Mouse (Mus musculus) CH12.LX (cell line): ENCODE measurements at regions not wholly inside any gene's neighbourhood (a gene's known extent, or its start where the extent isn't known, plus 50 kb on each side); places are given as distances from the start of the nearest gene placed in this dataset.

Experiments used
- DNase-seq: peaks from one replicate; pipeline ENCODE4 v3.0.0-alpha.2; 2013; ENCODE audit errors: extremely low read depth
- H3K27ac ChIP-seq: 2 replicates; pipeline ENCODE4 v1.5.1; 2012; ENCODE audit warnings: low read depth, mild to moderate bottlenecking, control low read depth, moderate library complexity; ENCODE audit not compliant: insufficient read depth
- H3K27me3 ChIP-seq: replicated peaks from 2 replicates; pipeline ENCODE3; 2012; ENCODE audit warnings: inconsistent platforms
- H3K36me3 ChIP-seq, 2 experiments: replicated peaks in 1 of 2; 2 replicates each; pipeline versions ENCODE3 to v1.6.1; 2012; ENCODE audit warnings: inconsistent platforms in 1 of 2, low read length in 1 of 2, mild to moderate bottlenecking in 1 of 2, mixed read lengths in 1 of 2, moderate library complexity in 1 of 2; ENCODE audit not compliant: control insufficient read depth in 1 of 2, insufficient read depth in 1 of 2
- H3K4me1 ChIP-seq, 2 experiments: 2 replicates each; pipeline ENCODE4 v1.6.1; 2012; ENCODE audit warnings: inconsistent platforms in 1 of 2, moderate library complexity in 1 of 2; ENCODE audit not compliant: insufficient read depth in 2 of 2, control insufficient read depth in 1 of 2
- H3K4me2 ChIP-seq: 2 replicates; pipeline ENCODE4 v1.6.1; 2012; ENCODE audit warnings: low read depth, mild to moderate bottlenecking, control low read depth; ENCODE audit not compliant: poor library complexity, insufficient read depth, severe bottlenecking
- H3K4me3 ChIP-seq, 3 experiments: fragments of 150-350 bp in 1 of 3; sonication (generic) in 1 of 3; replicated peaks in 1 of 3; 2 replicates each; pipeline versions ENCODE3 to v1.5.1; 2011 to 2012; ENCODE audit warnings: low read depth in 2 of 3, low read length in 2 of 3, mild to moderate bottlenecking in 2 of 3, moderate library complexity in 2 of 3, control low read depth in 1 of 3, improper control_type of control experiment in 1 of 3, inconsistent platforms in 1 of 3, mixed read lengths in 1 of 3; ENCODE audit not compliant: poor library complexity in 1 of 3
- H3K79me2 ChIP-seq: replicated peaks from 2 replicates; pipeline ENCODE4 v1.6.1; 2012; ENCODE audit warnings: mild to moderate bottlenecking, moderate library complexity; ENCODE audit not compliant: control insufficient read depth, poor library complexity, insufficient read depth, severe bottlenecking; ENCODE audit errors: extremely low read depth
- H3K9ac ChIP-seq: 2 replicates; pipeline ENCODE4 v1.6.1; 2012; ENCODE audit warnings: low read depth, mild to moderate bottlenecking, control low read depth, moderate library complexity; ENCODE audit not compliant: insufficient read depth
- H3K9me3 ChIP-seq: replicated peaks from 2 replicates; pipeline ENCODE3; 2012; ENCODE audit warnings: low read length, inconsistent platforms, mixed read lengths
- BHLHE40 ChIP-seq: IDR thresholded peaks from 2 replicates; pipeline ENCODE4 v1.6.1; 2011; ENCODE audit warnings: mild to moderate bottlenecking, low read depth, low read length, improper control_type of control experiment
- CTCF ChIP-seq, 2 experiments: IDR thresholded peaks in 1 of 2; conservative IDR thresholded peaks in 1 of 2; 2 replicates each; pipeline ENCODE4 v1.5.1; 2011 to 2012; ENCODE audit warnings: low read depth in 2 of 2, low read length in 2 of 2, improper control_type of control experiment in 1 of 2, inconsistent platforms in 1 of 2, mild to moderate bottlenecking in 1 of 2, moderate library complexity in 1 of 2
- E2F4 ChIP-seq: IDR thresholded peaks from 2 replicates; pipeline ENCODE4 v1.6.1; 2011; ENCODE audit warnings: low read depth, low read length, improper control_type of control experiment; ENCODE audit not compliant: insufficient replicate concordance
- ELF1 ChIP-seq: IDR thresholded peaks from 2 replicates; pipeline ENCODE4 v1.6.1; 2014; ENCODE audit warnings: low read depth, mild to moderate bottlenecking, inconsistent platforms, low read length, improper control_type of control experiment
- EP300 ChIP-seq: IDR thresholded peaks from 2 replicates; pipeline ENCODE4 v1.6.1; 2011; ENCODE audit warnings: low read length, improper control_type of control experiment
- GABPA ChIP-seq: IDR thresholded peaks from 2 replicates; pipeline ENCODE4 v1.6.1; 2012; ENCODE audit warnings: low read depth, low read length, improper control_type of control experiment, inconsistent platforms; ENCODE audit not compliant: insufficient replicate concordance
- JUN ChIP-seq: IDR thresholded peaks from 2 replicates; pipeline ENCODE4 v1.6.1; 2011; ENCODE audit warnings: low read depth, mild to moderate bottlenecking, low read length, improper control_type of control experiment, moderate library complexity; ENCODE audit not compliant: insufficient read depth
- JUND ChIP-seq: conservative IDR thresholded peaks from 2 replicates; pipeline ENCODE4 v1.6.1; 2011; ENCODE audit warnings: low read depth, low read length, improper control_type of control experiment
- KAT2A ChIP-seq: IDR thresholded peaks from 2 replicates; pipeline ENCODE4 v1.6.1; 2012; ENCODE audit warnings: low read length, improper control_type of control experiment, inconsistent platforms; ENCODE audit not compliant: insufficient replicate concordance
- MAFK ChIP-seq: IDR thresholded peaks from 2 replicates; pipeline ENCODE4 v1.6.1; 2011; ENCODE audit warnings: low read length, improper control_type of control experiment; ENCODE audit not compliant: insufficient replicate concordance
- MAZ ChIP-seq: IDR thresholded peaks from 2 replicates; pipeline ENCODE4 v1.6.1; 2012; ENCODE audit warnings: low read depth, mild to moderate bottlenecking, inconsistent platforms, low read length, improper control_type of control experiment, moderate library complexity
- MEF2A ChIP-seq: IDR thresholded peaks from 2 replicates; pipeline ENCODE4 v1.6.1; 2014; ENCODE audit warnings: low read depth, mild to moderate bottlenecking, inconsistent platforms, low read length, improper control_type of control experiment, borderline replicate concordance
- MXI1 ChIP-seq: IDR thresholded peaks from 2 replicates; pipeline ENCODE4 v1.6.1; 2011; ENCODE audit warnings: mild to moderate bottlenecking, low read depth, low read length, improper control_type of control experiment
- NELFE ChIP-seq: IDR thresholded peaks from 2 replicates; pipeline ENCODE4 v1.6.1; 2011; ENCODE audit warnings: low read depth, low read length, improper control_type of control experiment
- NRF1 ChIP-seq: IDR thresholded peaks from 2 replicates; pipeline ENCODE4 v1.6.1; 2014; ENCODE audit warnings: low read depth, mild to moderate bottlenecking, inconsistent platforms, low read length, improper control_type of control experiment, moderate library complexity
- PAX5 ChIP-seq: IDR thresholded peaks from 2 replicates; pipeline ENCODE4 v1.6.1; 2012; ENCODE audit warnings: low read length, inconsistent platforms, mixed read lengths
- POLR2A ChIP-seq: IDR thresholded peaks from 2 replicates; pipeline ENCODE4 v1.6.1; 2011; ENCODE audit warnings: low read depth, mild to moderate bottlenecking, improper control_type of control experiment, low read length
- POLR2AphosphoS2 ChIP-seq: IDR thresholded peaks from 2 replicates; pipeline ENCODE4 v1.6.1; 2011; ENCODE audit warnings: low read depth, low read length, improper control_type of control experiment
- SIN3A ChIP-seq: IDR thresholded peaks from 2 replicates; pipeline ENCODE4 v1.6.1; 2012; ENCODE audit warnings: low read length, improper control_type of control experiment, inconsistent platforms
- TBP ChIP-seq: conservative IDR thresholded peaks from 2 replicates; pipeline ENCODE4 v1.6.1; 2011; ENCODE audit warnings: low read depth, low read length, improper control_type of control experiment
- TCF12 ChIP-seq: IDR thresholded peaks from 2 replicates; pipeline ENCODE4 v1.6.1; 2014; ENCODE audit warnings: low read depth, mild to moderate bottlenecking, inconsistent platforms, low read length, improper control_type of control experiment
- UBTF ChIP-seq: IDR thresholded peaks from 2 replicates; pipeline ENCODE4 v1.6.1; 2012; ENCODE audit warnings: low read depth, mild to moderate bottlenecking, inconsistent platforms, low read length, improper control_type of control experiment, moderate library complexity
- USF1 ChIP-seq: IDR thresholded peaks from 2 replicates; pipeline ENCODE4 v1.6.1; 2014; ENCODE audit warnings: low read depth, mild to moderate bottlenecking, inconsistent platforms, low read length, improper control_type of control experiment
- ZC3H11A ChIP-seq: IDR thresholded peaks from 2 replicates; pipeline ENCODE4 v1.6.1; 2012; ENCODE audit warnings: low read depth, mild to moderate bottlenecking, inconsistent platforms, low read length, improper control_type of control experiment
- ZNF384 ChIP-seq: IDR thresholded peaks from 2 replicates; pipeline ENCODE4 v1.6.1; 2012; ENCODE audit warnings: low read depth, low read length, improper control_type of control experiment, inconsistent platforms
- dilution Hi-C: fragments of 300-500 bp; cut with MboI; formaldehyde crosslinking; loops from 2 replicates; pipeline ENCODE4 v1.14.3; 2020; ENCODE audit warnings: low sequenced_read_pairs; ENCODE audit not compliant: extremely low pct_unique_long_range_greater_than_20kb, extremely low pct_ligation_motif_present
- in situ Hi-C: fragments of 300-500 bp; cut with MboI; formaldehyde crosslinking; loops from 3 replicates; pipeline ENCODE4 v1.14.3; 2019; ENCODE audit warnings: low sequenced_read_pairs, low pct_ligation_motif_present, low pct_unique_long_range_greater_than_20kb, mixed read lengths

- no peak overlapping the region for H3K4me2 ChIP-seq
- no peaks in the 10 kb centered on the region for H3K36me3 ChIP-seq
- no peaks in the 10 kb centered on the region for H3K9me3 ChIP-seq
- H3K4me1 ChIP-seq: peaks cover 0 to under 1% of the 10 kb centered on the region in 2 experiments; a peak in 1 of 4 replicates
- H3K9ac ChIP-seq: no peak overlapping the region
- dilution Hi-C loops (no loop called here), in situ Hi-C loops (no loop called here)
- H3K79me2 ChIP-seq: no peaks in the 10 kb centered on the region
- no peak for DNase-seq
- no peaks in the 10 kb centered on the region for H3K27me3 ChIP-seq
- no peak overlapping the region for H3K27ac ChIP-seq
- TF ChIP-seq TBP: no peak
- no peak for TF ChIP-seq GABPA
- TF ChIP-seq MAZ: no peak
- no peak for TF ChIP-seq NELFE
- TF ChIP-seq MAFK: no peak
- no peak for TF ChIP-seq EP300
- TF ChIP-seq E2F4: no peak
- TF ChIP-seq NRF1: no peak
- no peak for TF ChIP-seq ELF1
- TF ChIP-seq ZC3H11A: no peak
- no peak for TF ChIP-seq ZNF384
- H3K4me3 ChIP-seq: no peak overlapping the region
Observed at GRCm38 (mm10) chr13:30039791-30040190, 53.9 kb upstream of the E2f3 start.

DNA sequence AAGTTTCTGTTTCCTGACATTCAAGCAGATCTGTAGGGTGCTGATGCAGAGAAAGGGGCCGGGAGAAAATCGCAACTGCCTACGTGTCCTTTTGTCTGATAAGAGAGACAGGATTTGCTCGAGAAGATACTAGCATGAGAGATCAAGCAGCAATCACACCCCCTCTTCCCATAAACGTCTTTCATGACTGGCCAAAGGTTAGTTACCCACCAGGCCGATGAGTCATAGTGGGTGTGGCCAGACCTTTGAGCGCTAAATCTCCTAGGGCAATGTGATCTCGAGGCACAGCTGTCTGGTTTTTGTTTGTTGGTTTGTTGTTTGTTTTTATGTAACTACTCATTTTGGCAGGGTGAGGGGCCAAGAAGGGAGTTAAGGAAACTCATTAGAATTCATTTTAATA, 50.7 kb upstream of the E2f3 start:
- Histone ChIP-seq H3K79me2 (no peaks in the 10 kb centered on the region), H3K36me3 (no peaks in the 10 kb centered on the region), H3K4me2 (no peak overlapping the region), H3K27ac (no peak overlapping the region), H3K9me3 (no peaks in the 10 kb centered on the region), H3K27me3 (no peaks in the 10 kb centered on the region), H3K4me1 (no peaks in the 10 kb centered on the region), H3K4me3 (no peak overlapping the region), H3K9ac (no peak overlapping the region)
- TF ChIP-seq ZC3H11A: no peak
- TF ChIP-seq PAX5: no peak
- TF ChIP-seq POLR2AphosphoS2: no peak
- no peak for TF ChIP-seq MEF2A
- TF ChIP-seq JUND: no peak
- no peak for TF ChIP-seq NRF1
- no peak for TF ChIP-seq TCF12
- no peak for TF ChIP-seq UBTF
- TF ChIP-seq BHLHE40: no peak
- TF ChIP-seq USF1: no peak
- TF ChIP-seq POLR2A: no peak
- TF ChIP-seq MXI1: no peak
- TF ChIP-seq CTCF (conservative IDR thresholded peaks at IDR 0.05 in 1 of 2, IDR thresholded peaks at IDR 0.05 in 1 of 2; ENCODE audit: low read depth in 2 of 2, low read length in 2 of 2): no peak
- no peak for TF ChIP-seq KAT2A
- no peak for TF ChIP-seq SIN3A
- no peak for TF ChIP-seq MAFK
- TF ChIP-seq GABPA: no peak
- TF ChIP-seq JUN: no peak
- no peak for TF ChIP-seq EP300
- in situ Hi-C loops: no loop called here
- DNase-seq: peak; percentile 7
- dilution Hi-C loops: no loop called here
